Mouse (Mus musculus): Measurements from ENCODE around the gene Carmil3. TPM values are rescaled to one million over a fixed set of nuclear protein-coding genes. Genes with fewer than 3 reads are reported as not detected.

Carmil3 gene
- polyA plus RNA-seq, 1 experiment from 2014 or later, result 3.7 TPM

- Histone ChIP-seq H3K4me2 (no peak overlapping the region), H3K27me3 (no peaks in the 10 kb centered on the region), H3K4me3 (replicated peaks) (no peak overlapping the region), H3K36me3 (peaks cover 70% of the 10 kb centered on the region), H3K9me3 (no peaks in the 10 kb centered on the region), H3K4me1 (replicated peaks) (peaks cover 13% of the 10 kb centered on the region), H3K9ac (replicated peaks) (no peak overlapping the region), H3K27ac (no peak overlapping the region)
- ATAC-seq (ENCODE audit: insufficient number of reproducible peaks, insufficient read depth, low FRiP score, low TSS enrichment, low read depth), result no peak
- 88% methylated on average over 9 of the region's 9 CpGs for WGBS
Observed at GRCm38 (mm10) chr14:55544334-55544733, 53.9 kb downstream of the Carmil3 start.

- no peaks in the 10 kb centered on the region for H3K4me1 ChIP-seq (replicated peaks)
- WGBS, result 87% methylated on average over 6 of the region's 6 CpGs
- no peak for ATAC-seq (ENCODE audit: insufficient number of reproducible peaks, insufficient read depth, low FRiP score, low TSS enrichment, low read depth)
- H3K4me2 ChIP-seq, result no peak overlapping the region
- H3K27me3 ChIP-seq, result no peaks in the 10 kb centered on the region
- no peak overlapping the region for H3K4me3 ChIP-seq (replicated peaks)
- H3K27ac ChIP-seq, result no peak overlapping the region
- peaks cover 55% of the 10 kb centered on the region for H3K36me3 ChIP-seq
- no peaks in the 10 kb centered on the region for H3K9me3 ChIP-seq
- no peak overlapping the region for H3K9ac ChIP-seq (replicated peaks)
Observed at GRCm38 (mm10) chr14:55550191-55550590, 59.7 kb downstream of the Carmil3 start.

GRCm38 (mm10) chr14:55551347-55551746, 60.9 kb downstream of the Carmil3 start:
- Histone ChIP-seq H3K9ac (replicated peaks) (no peak overlapping the region), H3K4me2 (no peak overlapping the region), H3K27me3 (no peaks in the 10 kb centered on the region), H3K36me3 (peaks cover 44% of the 10 kb centered on the region), H3K4me3 (replicated peaks) (no peak overlapping the region), H3K27ac (no peak overlapping the region), H3K4me1 (replicated peaks) (no peaks in the 10 kb centered on the region), H3K9me3 (no peaks in the 10 kb centered on the region)
- no peak for ATAC-seq (ENCODE audit: insufficient number of reproducible peaks, insufficient read depth, low FRiP score, low TSS enrichment, low read depth)
- WGBS, result 74% methylated on average over 5 of the region's 5 CpGs

- ATAC-seq (ENCODE audit: insufficient number of reproducible peaks, insufficient read depth, low FRiP score, low TSS enrichment, low read depth), result no peak
- H3K27ac ChIP-seq, result no peak overlapping the region
- H3K4me2 ChIP-seq, result no peak overlapping the region
- H3K9ac ChIP-seq (replicated peaks), result no peak overlapping the region
- 93% methylated on average over 8 of the region's 8 CpGs for WGBS
- no peaks in the 10 kb centered on the region for H3K27me3 ChIP-seq
- peaks cover 40% of the 10 kb centered on the region for H3K36me3 ChIP-seq
- no peak overlapping the region for H3K4me3 ChIP-seq (replicated peaks)
- H3K9me3 ChIP-seq, result no peaks in the 10 kb centered on the region
- no peaks in the 10 kb centered on the region for H3K4me1 ChIP-seq (replicated peaks)
Observed at GRCm38 (mm10) chr14:55551794-55552193, 61.3 kb downstream of the Carmil3 start.

- Histone ChIP-seq H3K9ac (replicated peaks) (no peak overlapping the region), H3K36me3 (peaks cover 12% of the 10 kb centered on the region), H3K9me3 (no peaks in the 10 kb centered on the region), H3K4me3 (replicated peaks) (no peak overlapping the region), H3K27me3 (no peaks in the 10 kb centered on the region), H3K27ac (no peak overlapping the region), H3K4me2 (no peak overlapping the region), H3K4me1 (replicated peaks) (no peaks in the 10 kb centered on the region)
- no peak for ATAC-seq (ENCODE audit: insufficient number of reproducible peaks, insufficient read depth, low FRiP score, low TSS enrichment, low read depth)
Observed at GRCm38 (mm10) chr14:55554635-55555034, 64.2 kb downstream of the Carmil3 start.

- Histone ChIP-seq H3K9me3 (no peaks in the 10 kb centered on the region), H3K4me3 (replicated peaks) (no peak overlapping the region), H3K27me3 (no peaks in the 10 kb centered on the region), H3K4me1 (replicated peaks) (no peaks in the 10 kb centered on the region), H3K27ac (no peak overlapping the region), H3K9ac (replicated peaks) (no peak overlapping the region), H3K36me3 (0 out of 2 replicates have a peak, but pooled peaks cover under 1% of the 10 kb centered on the region), H3K4me2 (no peak overlapping the region)
- no peak for ATAC-seq (ENCODE audit: insufficient number of reproducible peaks, insufficient read depth, low FRiP score, low TSS enrichment, low read depth)
- 83% methylated on average over 3 of the region's 3 CpGs for WGBS
Observed at GRCm38 (mm10) chr14:55555788-55556187, 65.3 kb downstream of the Carmil3 start.

- no peak overlapping the region for H3K9ac ChIP-seq (replicated peaks)
- H3K4me1 ChIP-seq (replicated peaks), result peaks cover 11% of the 10 kb centered on the region
- no peak overlapping the region for H3K4me3 ChIP-seq (replicated peaks)
- WGBS, result 27% methylated on average over 5 of the region's 5 CpGs
- H3K9me3 ChIP-seq, result no peaks in the 10 kb centered on the region
- no peaks in the 10 kb centered on the region for H3K27me3 ChIP-seq
- no peak overlapping the region for H3K27ac ChIP-seq
- H3K36me3 ChIP-seq, result no peaks in the 10 kb centered on the region
- ATAC-seq (ENCODE audit: insufficient number of reproducible peaks, insufficient read depth, low FRiP score, low TSS enrichment, low read depth), result no peak
- no peak overlapping the region for H3K4me2 ChIP-seq
Observed at GRCm38 (mm10) chr14:55557003-55557402, 66.6 kb downstream of the Carmil3 start.

- peaks cover 14% of the 10 kb centered on the region for H3K4me1 ChIP-seq (replicated peaks)
- no peaks in the 10 kb centered on the region for H3K9me3 ChIP-seq
- no peak for ATAC-seq (ENCODE audit: insufficient number of reproducible peaks, insufficient read depth, low FRiP score, low TSS enrichment, low read depth)
- H3K27ac ChIP-seq, result no peak overlapping the region
- 84% methylated on average over 3 of the region's 3 CpGs for WGBS
- H3K4me2 ChIP-seq, result no peak overlapping the region
- H3K4me3 ChIP-seq (replicated peaks), result no peak overlapping the region
- no peak overlapping the region for H3K9ac ChIP-seq (replicated peaks)
- H3K36me3 ChIP-seq, result no peaks in the 10 kb centered on the region
- H3K27me3 ChIP-seq, result no peaks in the 10 kb centered on the region
Observed at GRCm38 (mm10) chr14:55557587-55557986, 67.1 kb downstream of the Carmil3 start.

Other genes with a start within 250 kb of the Carmil3 start
- 83.2 and 86.9 TPM in 2 replicates for gene Dhrs4, start 11.9 kb upstream of the Carmil3 start, polyA plus RNA-seq (2016; fragmentation: Nextera tagmentation; extraction: Ambion mirVana)
- gene Cpne6, start 19.8 kb downstream of the Carmil3 start, polyA plus RNA-seq (2016; fragmentation: Nextera tagmentation; extraction: Ambion mirVana), result 0.32 and 0.35 TPM in 2 replicates
- not detected in 2 replicates for gene Nrl, start 34.3 kb downstream of the Carmil3 start, polyA plus RNA-seq (2016; fragmentation: Nextera tagmentation; extraction: Ambion mirVana)
- 33.2 and 35.4 TPM in 2 replicates for gene Pck2, start 49.6 kb downstream of the Carmil3 start, polyA plus RNA-seq (2016; fragmentation: Nextera tagmentation; extraction: Ambion mirVana)
- 65.5 and 69.7 TPM in 2 replicates for gene Dcaf11, start 69.4 kb downstream of the Carmil3 start, polyA plus RNA-seq (2016; fragmentation: Nextera tagmentation; extraction: Ambion mirVana)
- 1.1 TPM in 1 of 2 replicates, not detected in the other for gene A730061H03Rik, start 69.8 kb downstream of the Carmil3 start, polyA plus RNA-seq (2016; fragmentation: Nextera tagmentation; extraction: Ambion mirVana)
- gene Fitm1, start 85.0 kb downstream of the Carmil3 start, polyA plus RNA-seq (2016; fragmentation: Nextera tagmentation; extraction: Ambion mirVana), result 16.0 and 16.1 TPM in 2 replicates
- gene Psme1, start 87.5 kb downstream of the Carmil3 start, polyA plus RNA-seq (2016; fragmentation: Nextera tagmentation; extraction: Ambion mirVana), result 142 and 151 TPM in 2 replicates
- 3.7 and 4.0 TPM in 2 replicates for gene Emc9, start 94.7 kb downstream of the Carmil3 start, polyA plus RNA-seq (2016; fragmentation: Nextera tagmentation; extraction: Ambion mirVana)
- 210 and 260 TPM in 2 replicates for gene Psme2, start 100.5 kb downstream of the Carmil3 start, polyA plus RNA-seq (2016; fragmentation: Nextera tagmentation; extraction: Ambion mirVana)
- gene Rnf31, start 101.1 kb downstream of the Carmil3 start, polyA plus RNA-seq (2016; fragmentation: Nextera tagmentation; extraction: Ambion mirVana), result 19.9 and 22.4 TPM in 2 replicates
- 9.2 and 9.6 TPM in 2 replicates for gene Irf9, start 112.9 kb downstream of the Carmil3 start, polyA plus RNA-seq (2016; fragmentation: Nextera tagmentation; extraction: Ambion mirVana)
- gene Rec8, start 127.4 kb downstream of the Carmil3 start, polyA plus RNA-seq (2016; fragmentation: Nextera tagmentation; extraction: Ambion mirVana), result 10.0 and 12.2 TPM in 2 replicates
- 78.9 and 100 TPM in 2 replicates for gene Ipo4, start 145.3 kb downstream of the Carmil3 start, polyA plus RNA-seq (2016; fragmentation: Nextera tagmentation; extraction: Ambion mirVana)
- 2.7 and 3.1 TPM in 2 replicates for gene Gm49378, start 147.2 kb downstream of the Carmil3 start, polyA plus RNA-seq (2016; fragmentation: Nextera tagmentation; extraction: Ambion mirVana)
- 96.1 and 96.7 TPM in 2 replicates for gene Tm9sf1, start 153.2 kb downstream of the Carmil3 start, polyA plus RNA-seq (2016; fragmentation: Nextera tagmentation; extraction: Ambion mirVana)
- 0.70 and 1.0 TPM in 2 replicates for gene Tssk4, start 159.5 kb downstream of the Carmil3 start, polyA plus RNA-seq (2016; fragmentation: Nextera tagmentation; extraction: Ambion mirVana)
- 63.0 and 68.8 TPM in 2 replicates for gene Mdp1, start 169.9 kb downstream of the Carmil3 start, polyA plus RNA-seq (2016; fragmentation: Nextera tagmentation; extraction: Ambion mirVana)
- gene Gmpr2, start 181.3 kb downstream of the Carmil3 start, polyA plus RNA-seq (2016; fragmentation: Nextera tagmentation; extraction: Ambion mirVana), result 67.6 and 74.2 TPM in 2 replicates
- 594 and 653 TPM in 2 replicates for gene Nedd8, start 181.5 kb downstream of the Carmil3 start, polyA plus RNA-seq (2016; fragmentation: Nextera tagmentation; extraction: Ambion mirVana)
- 57.1 and 58.3 TPM in 2 replicates for gene Tinf2, start 191.2 kb downstream of the Carmil3 start, polyA plus RNA-seq (2016; fragmentation: Nextera tagmentation; extraction: Ambion mirVana)
- 2.0 and 2.7 TPM in 2 replicates for gene Tgm1, start 223.3 kb downstream of the Carmil3 start, polyA plus RNA-seq (2016; fragmentation: Nextera tagmentation; extraction: Ambion mirVana)
- 27.3 and 29.0 TPM in 2 replicates for gene Rabggta, start 231.6 kb downstream of the Carmil3 start, polyA plus RNA-seq (2016; fragmentation: Nextera tagmentation; extraction: Ambion mirVana)